Mouse (Mus musculus) T-cell, adult 2 months (primary cell): ENCODE results near the gene Cdc5l.
A peak's percentile ranks its signal among the peaks of the same experiment; 100 is the strongest.
"Not testable (repeated sequence)": the region's sequence is repeated elsewhere in the genome, so short reads cannot be mapped to it uniquely, and the experiment has no call there.

Experiments
- DNase-seq: peaks from one replicate; pipeline ENCODE4 v3.0.0; 2022; ENCODE audit warnings: low spot score

Cdc5l gene

DNA sequence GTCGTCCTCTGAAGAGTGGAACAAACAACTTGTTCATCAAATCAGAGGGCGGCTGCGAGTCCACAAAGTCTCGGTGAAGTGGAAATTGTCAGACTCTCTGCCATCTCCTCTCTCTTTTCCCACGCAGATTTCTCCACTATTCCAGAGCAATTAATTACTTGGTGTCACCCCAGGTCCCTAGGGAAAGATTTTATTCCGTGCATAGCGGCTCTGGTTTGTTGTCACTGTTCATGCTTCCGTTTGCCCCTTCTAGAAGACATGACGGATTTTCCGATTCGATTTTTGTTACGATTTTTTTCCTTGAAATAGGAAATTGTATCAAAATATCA, 689 bp upstream of the Cdc5l start:
- DNase-seq, result no peak

DNA sequence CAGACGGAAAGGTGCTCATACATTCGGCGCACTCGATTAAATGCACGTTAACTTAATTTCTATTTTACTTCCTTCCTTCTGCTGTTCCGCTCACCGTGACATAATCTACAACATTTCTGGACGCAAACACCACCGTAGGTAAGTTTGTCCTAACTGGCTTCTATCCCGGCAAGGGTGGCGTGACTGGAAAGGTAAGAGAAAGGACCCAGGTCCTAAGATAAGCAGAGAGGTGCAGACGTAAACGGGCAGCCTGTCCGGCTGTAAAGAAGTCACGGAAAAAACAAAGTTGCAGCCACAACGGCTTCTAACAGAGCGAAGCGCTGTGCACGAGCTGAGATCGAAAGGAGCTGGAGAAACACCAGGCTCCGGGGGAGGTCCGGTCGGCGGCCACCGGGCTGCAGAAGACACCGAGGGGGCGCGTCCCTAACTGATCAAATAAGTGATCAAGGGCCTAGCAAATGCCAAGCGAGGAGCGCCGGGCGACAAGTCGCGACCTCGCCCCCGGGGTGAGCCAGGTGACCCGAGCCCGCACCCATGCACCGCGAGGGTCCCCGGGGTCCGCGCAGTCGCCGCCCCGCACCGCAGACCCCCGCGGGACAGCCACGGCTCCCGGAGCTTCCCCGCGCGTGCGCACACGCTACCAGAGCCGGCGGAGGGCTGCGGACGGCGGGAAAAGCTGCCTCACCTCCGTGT, 685 bp downstream of the Cdc5l start:
- no peak for DNase-seq

GRCm38 (mm10) chr17:45432007-45432406, 1.5 kb downstream of the Cdc5l start:
- DNase-seq, result no peak

GRCm38 (mm10) chr17:45417387-45417786, 16.1 kb downstream of the Cdc5l start:
- DNase-seq, result no peak

GRCm38 (mm10) chr17:45411617-45412016, 21.9 kb downstream of the Cdc5l start:
- DNase-seq, result not testable (repeated sequence)

GRCm38 (mm10) chr17:45408719-45409118, 24.8 kb downstream of the Cdc5l start:
- DNase-seq, result no peak

- DNase-seq, result no peak
These were observed 27.3 kb downstream of the Cdc5l start for GRCm38 (mm10) chr17:45406281-45406680.

GRCm38 (mm10) chr17:45403207-45403606, 30.3 kb downstream of the Cdc5l start:
- DNase-seq, result peak; percentile 15

DNA sequence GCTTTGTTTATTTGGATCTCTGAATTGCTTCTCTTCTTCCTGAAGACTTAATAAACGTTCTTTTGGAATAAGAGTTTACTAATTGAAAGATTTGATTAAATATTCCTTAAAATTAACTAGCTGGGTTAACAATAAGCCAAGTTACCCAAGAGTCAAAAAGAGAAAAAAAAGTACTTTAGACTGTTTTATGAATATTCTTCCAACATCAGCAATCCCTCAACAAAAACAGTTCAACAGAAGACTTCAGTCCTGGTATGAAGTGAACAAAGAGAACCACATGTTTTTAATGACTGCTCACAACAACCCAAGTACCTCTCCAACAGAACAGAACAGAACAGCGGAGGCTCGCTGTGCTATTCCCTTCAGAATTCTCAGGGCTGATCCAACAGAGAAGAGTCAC, 30.9 kb downstream of the Cdc5l start:
- no peak for DNase-seq

GRCm38 (mm10) chr17:45402126-45402525, 31.4 kb downstream of the Cdc5l start:
- DNase-seq, result no peak

- DNase-seq, result no peak
These were observed 32.2 kb downstream of the Cdc5l start for GRCm38 (mm10) chr17:45401126-45401905.

DNA sequence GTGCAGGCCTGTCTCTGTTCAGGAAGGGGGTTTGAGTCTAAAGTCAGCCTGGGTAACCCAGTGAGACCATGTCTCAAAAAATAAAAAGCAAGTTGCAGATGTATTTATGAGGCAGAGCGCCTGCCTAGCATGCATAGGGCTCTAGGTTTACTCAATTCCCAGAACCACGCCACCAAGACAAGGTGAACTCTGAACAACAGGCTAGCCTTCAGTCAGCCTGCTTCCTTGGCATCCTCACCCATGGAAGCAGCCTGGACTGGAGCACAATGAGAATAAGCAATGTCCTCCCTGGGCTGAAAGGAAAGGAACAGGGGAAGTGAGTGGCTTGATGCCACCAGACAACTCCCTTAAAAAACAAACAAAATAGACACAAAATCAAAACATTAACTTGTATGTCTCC, 35.5 kb downstream of the Cdc5l start:
- no peak for DNase-seq

DNA sequence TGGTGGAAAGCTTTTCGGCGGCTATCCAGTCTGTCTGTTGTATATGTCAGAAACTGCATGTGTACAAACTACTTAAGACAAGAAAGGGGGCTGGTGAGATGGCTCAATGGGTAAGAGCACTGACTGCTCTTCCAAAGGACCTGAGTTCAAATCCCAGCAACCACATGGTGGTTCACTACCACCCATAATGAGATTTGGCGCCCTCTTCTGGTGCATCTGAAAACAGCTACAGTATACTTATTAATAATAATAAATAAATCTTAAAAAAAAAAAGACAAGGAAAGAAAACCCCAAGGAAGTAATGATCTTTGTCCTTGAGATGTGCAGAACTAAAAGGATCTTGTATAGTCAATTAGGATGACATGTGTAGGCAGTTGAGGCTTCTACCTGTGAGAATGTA, 36.0 kb downstream of the Cdc5l start:
- no peak for DNase-seq

DNA sequence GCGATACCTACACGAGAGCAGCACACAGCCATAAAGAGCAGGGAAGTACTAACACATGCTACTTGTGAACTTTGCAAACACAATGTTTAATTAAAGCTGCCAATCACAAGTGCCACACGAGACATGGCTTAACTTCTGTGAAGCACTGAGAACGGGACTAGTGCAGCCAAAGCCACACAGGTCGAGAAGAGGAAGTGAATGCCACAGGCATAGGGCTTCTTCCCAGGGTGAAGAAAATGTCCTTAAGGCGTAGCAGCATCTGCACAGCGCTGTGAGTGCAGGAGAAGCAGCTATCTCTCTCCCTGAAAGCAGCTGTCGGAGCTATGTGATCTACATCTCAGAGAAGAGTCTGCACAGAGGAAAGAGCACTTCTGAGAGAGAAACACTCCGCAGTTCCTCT, 38.9 kb downstream of the Cdc5l start:
- DNase-seq, result no peak

GRCm38 (mm10) chr17:45393765-45394164, 39.8 kb downstream of the Cdc5l start:
- DNase-seq, result no peak

DNA sequence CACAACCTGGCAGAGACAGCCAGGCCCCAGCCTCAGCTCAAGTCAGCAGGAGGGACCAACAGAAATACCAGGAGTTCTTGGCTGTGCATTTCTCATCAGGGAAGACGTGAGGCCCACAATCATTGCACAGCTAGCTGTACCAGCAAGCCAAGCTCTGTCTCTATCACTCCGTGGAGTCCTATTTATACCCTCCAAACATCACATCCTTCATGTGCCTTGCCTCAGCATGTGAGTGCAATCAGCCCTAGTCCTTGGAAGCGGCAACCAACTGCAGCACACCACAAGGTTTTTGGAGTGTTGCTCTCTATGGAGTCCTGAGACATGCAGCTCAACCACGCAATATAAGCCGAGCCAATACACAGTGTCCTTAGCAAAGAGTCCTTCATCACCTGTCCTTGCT, 43.6 kb downstream of the Cdc5l start:
- no peak for DNase-seq

GRCm38 (mm10) chr17:45386986-45387385, 46.6 kb downstream of the Cdc5l start:
- no peak for DNase-seq

- no peak for DNase-seq
These were observed 50.2 kb downstream of the Cdc5l start for GRCm38 (mm10) chr17:45383305-45383704.

DNA sequence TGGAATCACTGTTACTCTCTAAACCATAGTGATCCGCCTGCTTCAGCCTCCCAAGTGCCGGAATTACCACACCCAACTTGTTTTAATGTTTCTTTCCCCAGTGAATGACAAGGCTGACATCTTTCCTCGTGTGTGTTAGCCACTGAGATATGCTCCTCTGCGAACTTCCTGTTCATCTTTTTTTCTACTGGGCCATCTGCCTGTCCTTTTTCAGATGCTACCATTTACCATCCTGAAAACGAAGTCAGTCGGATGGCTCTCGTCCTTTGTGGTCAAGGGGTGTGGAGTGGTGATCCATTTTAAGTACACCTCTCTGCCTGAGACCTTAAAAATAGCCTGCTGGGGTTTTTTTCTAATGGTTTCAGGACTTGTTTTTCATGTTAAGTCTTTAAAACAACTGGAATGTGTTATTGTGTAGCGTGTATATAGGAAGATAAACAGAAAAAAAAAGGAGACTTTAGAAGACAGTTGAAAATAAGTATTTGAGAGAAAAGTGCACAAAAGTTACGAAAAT, 54.2 kb downstream of the Cdc5l start:
- no peak for DNase-seq

- no peak for DNase-seq
These were observed 56.2 kb downstream of the Cdc5l start for GRCm38 (mm10) chr17:45377323-45377722.

- DNase-seq, result peak; percentile 42
These were observed 59.4 kb downstream of the Cdc5l start for GRCm38 (mm10) chr17:45373987-45374608.

DNA sequence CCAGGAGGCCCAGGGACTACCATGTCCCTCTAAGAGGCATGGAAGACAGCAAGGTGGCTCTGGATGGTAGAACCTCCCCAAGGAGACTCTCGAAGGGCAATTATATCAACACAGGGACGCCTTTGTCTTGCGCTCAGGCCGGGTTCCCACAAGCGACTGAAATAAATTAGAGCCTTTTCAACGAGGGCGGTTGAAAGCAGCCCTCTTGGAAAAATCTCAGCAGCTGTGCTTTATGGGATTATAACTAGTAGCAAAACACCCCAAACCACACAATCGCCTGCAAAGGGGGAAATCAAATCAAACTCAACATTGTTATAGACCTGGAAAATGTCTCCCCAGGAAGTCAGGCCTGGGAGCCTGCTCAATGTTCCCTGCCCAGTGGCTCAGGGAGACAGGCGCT, 62.5 kb downstream of the Cdc5l start:
- no peak for DNase-seq

DNA sequence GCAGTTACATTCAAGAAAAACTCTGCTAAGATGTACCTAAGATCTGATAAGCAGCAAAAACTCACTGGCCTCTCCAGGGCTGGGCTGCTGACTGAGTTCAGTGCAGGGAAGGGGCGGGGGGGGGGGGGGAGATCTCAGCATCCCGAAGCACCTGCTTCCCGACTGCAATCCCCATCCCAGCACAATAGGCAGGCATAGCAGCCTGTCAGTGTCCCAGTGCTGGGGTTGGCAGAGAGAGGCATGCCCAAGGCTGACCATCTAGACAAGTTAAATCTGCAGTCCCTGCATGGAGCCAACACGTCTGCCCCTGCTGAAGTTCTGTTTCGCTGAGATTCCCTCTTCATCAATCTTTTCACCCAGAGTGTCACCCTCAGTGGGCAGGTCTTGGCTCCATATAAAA, 63.0 kb downstream of the Cdc5l start:
- DNase-seq, result no peak
